ENCODE assay signal across 13 mouse cellular contexts in the genomic region with DNA sequence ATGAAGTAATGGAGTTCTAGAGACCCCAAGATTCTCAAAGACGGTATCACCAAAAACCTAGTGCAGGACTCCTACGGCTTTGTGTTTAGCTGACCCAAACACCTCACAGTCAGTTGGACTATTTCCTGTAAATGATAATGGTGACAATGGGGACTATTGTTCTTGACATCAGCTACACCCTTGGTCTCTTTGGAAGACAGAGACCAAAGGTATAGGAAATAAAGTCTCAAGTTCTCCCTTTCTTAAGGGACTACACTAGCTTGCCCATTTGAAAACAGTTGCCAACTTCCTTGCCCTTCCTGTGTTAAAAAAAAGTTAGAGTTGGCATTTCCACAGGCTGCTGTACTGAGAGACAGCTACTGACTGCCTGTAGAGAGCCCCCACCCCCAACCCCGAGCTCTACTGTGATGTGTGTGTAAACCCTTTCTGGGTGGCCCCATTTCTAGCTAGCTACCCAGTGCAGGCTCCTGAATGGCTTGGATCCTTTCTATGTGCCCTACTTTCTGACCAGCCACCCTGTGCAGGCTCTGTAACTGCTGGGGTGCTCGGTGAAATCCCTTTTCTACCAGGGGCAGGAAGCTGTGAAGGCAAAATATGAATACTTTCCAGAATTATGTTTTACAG. TPM values are rescaled to one million over a fixed set of nuclear protein-coding genes. Genes with fewer than 3 reads are reported as not detected.
A peak's percentile ranks its signal among the peaks of the same experiment; 100 is the strongest.
DNase-seq lines count a peak whose midpoint lies in the region; ATAC-seq lines count a peak whose summit lies in the region.
"Had no signal": no experiment of that assay in that cellular context is flagged by ENCODE, and none has a peak within 500 bp of the region (broad histone marks: within the 10 kb centered on the region; RNA-seq: fewer than 3 reads in every experiment).

No protein-coding gene starts in this region.

- H3K9me3 ChIP-seq in neural tube, embryonic 15.5 days (replicated peaks) = no peaks in the 10 kb centered on the region
- H3K9me3 ChIP-seq in liver, embryonic 12.5 days (replicated peaks) = no peaks in the 10 kb centered on the region
- H3K9me3 ChIP-seq: liver, embryonic 15.5 days; midbrain, embryonic 10.5 days had no signal

- no peaks in the 10 kb centered on the region for H3K36me3 ChIP-seq in neural tube, embryonic 15.5 days
- H3K36me3 ChIP-seq in liver, embryonic 12.5 days = no peaks in the 10 kb centered on the region
- H3K36me3 ChIP-seq: liver, embryonic 15.5 days; midbrain, embryonic 10.5 days had no signal

- no peaks in the 10 kb centered on the region for H3K27me3 ChIP-seq in neural tube, embryonic 15.5 days (replicated peaks)
- H3K27me3 ChIP-seq in liver, embryonic 12.5 days (replicated peaks) = peaks cover 13% of the 10 kb centered on the region
- H3K27me3 ChIP-seq: liver, embryonic 15.5 days had no signal

- peak; percentile 25 for DNase-seq in cerebellum, adult 9-11 months
- DNase-seq in cerebellum, postnatal 4 days (ENCODE audit: low spot score in 2 of 2) = no peak
- DNase-seq in layer of hippocampus, adult 8-10 months (ENCODE audit: low spot score in 2 of 2) = peak; percentile 26 to 62
- no peak for DNase-seq in layer of hippocampus, postnatal 36 days
- no peak for DNase-seq in neural tube, embryonic 10.5 days (ENCODE audit: extremely low spot score, low spot score)
- no peak for DNase-seq in c-Kit-positive CD71-positive TER-119-positive erythroid progenitor cells, embryonic 14.5 days (ENCODE audit: low spot score)

- no peak overlapping the region for H3K4me2 ChIP-seq in neural tube, embryonic 15.5 days
- H3K4me2 ChIP-seq in liver, embryonic 12.5 days = no peak overlapping the region
- H3K4me2 ChIP-seq: liver, embryonic 15.5 days had no signal

- no peak overlapping the region for H3K4me3 ChIP-seq in neural tube, embryonic 15.5 days (replicated peaks)
- H3K4me3 ChIP-seq in liver, embryonic 12.5 days = no peak overlapping the region
- H3K4me3 ChIP-seq: liver, embryonic 15.5 days; midbrain, embryonic 10.5 days had no signal

- 59% methylated on average over 4 of the region's 4 CpGs for WGBS in neural tube, embryonic 15.5 days
- WGBS in liver, embryonic 12.5 days (ENCODE audit: insufficient replicate concordance) = 46% methylated on average over 4 of the region's 4 CpGs

- peaks cover 3% of the 10 kb centered on the region for H3K4me1 ChIP-seq in neural tube, embryonic 15.5 days
- H3K4me1 ChIP-seq in liver, embryonic 12.5 days = no peaks in the 10 kb centered on the region
- H3K4me1 ChIP-seq: liver, embryonic 15.5 days had no signal

- H3K27ac ChIP-seq in neural tube, embryonic 15.5 days (replicated peaks) = no peak overlapping the region
- H3K27ac ChIP-seq in liver, embryonic 12.5 days = no peak overlapping the region
- H3K27ac ChIP-seq: kidney, postnatal 0 days; liver, embryonic 15.5 days; midbrain, embryonic 10.5 days had no signal

- peak; percentile 63; the same call in 1 of the 2 replicates for ATAC-seq in neural tube, embryonic 15.5 days (ENCODE audit: low FRiP score)
- no peak for ATAC-seq in liver, embryonic 12.5 days

- no peak overlapping the region for H3K9ac ChIP-seq in neural tube, embryonic 15.5 days (replicated peaks)
- H3K9ac ChIP-seq in liver, embryonic 12.5 days = no peak overlapping the region
- H3K9ac ChIP-seq: liver, embryonic 15.5 days had no signal

RNA-seq across cellular contexts. Expression of a gene that starts 19.2 kb away (rescaled TPM):
- 10 to 100 TPM; 30.7 to 33.7 (median 32.3) TPM for total RNA-seq in layer of hippocampus, adult 8-10 months (2022)
- 10 to 100 TPM; 33.6 to 38.5 TPM for total RNA-seq in layer of hippocampus, postnatal 36 days (2021)
- 14.6 and 16.3 TPM in 2 replicates for polyA plus RNA-seq in neural tube, embryonic 15.5 days (2015; fragmentation: Nextera tagmentation; extraction: Ambion mirVana)
- polyA plus RNA-seq in liver, embryonic 12.5 days (2016; fragmentation: Nextera tagmentation; extraction: Ambion mirVana) = 1.5 TPM in 2 replicates
- total RNA-seq: common myeloid progenitor, adult 5-6 weeks; granulocyte monocyte progenitor cell, adult 5-6 weeks had no signal

Comparison
In these comparisons a context has a peak if more than half of its experiments do, and no peak if none do; other contexts are left out.
1. DNase-seq: peak in cerebellum, adult 9-11 months (single experiment) and layer of hippocampus, adult 8-10 months (2 of 2); none in cerebellum, postnatal 4 days (0 of 2), layer of hippocampus, postnatal 36 days (0 of 2), neural tube, embryonic 10.5 days (single experiment) and c-Kit-positive CD71-positive TER-119-positive erythroid progenitor cells, embryonic 14.5 days (single experiment).